Comparison of ENCODE assay signal across 11 mouse cellular contexts in the genomic region with DNA sequence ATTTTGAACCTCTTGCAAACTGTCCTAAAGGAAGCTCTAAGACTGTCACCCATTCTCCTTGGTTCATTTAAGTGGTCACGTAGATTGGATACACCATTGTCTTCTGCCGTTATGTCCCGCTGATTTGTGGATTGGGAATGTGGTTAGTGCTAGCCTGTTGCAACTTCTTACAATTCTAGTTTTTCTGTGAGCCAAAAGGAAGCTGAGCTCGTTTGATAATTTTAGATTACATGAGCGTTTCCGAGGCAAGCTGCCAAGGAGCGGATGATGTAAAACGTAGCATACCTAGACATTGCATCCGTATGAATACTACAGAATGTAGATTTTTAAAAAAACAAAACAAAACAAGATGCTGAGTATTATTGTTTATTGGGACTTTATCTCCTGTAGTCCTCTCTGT. TPM values are rescaled to one million over a fixed set of nuclear protein-coding genes. Genes with fewer than 3 reads are reported as not detected.
DNase-seq lines count a peak whose midpoint lies in the region; ATAC-seq lines count a peak whose summit lies in the region.
"Had no signal": no experiment of that assay in that cellular context is flagged by ENCODE, and none has a peak within 500 bp of the region (broad histone marks: within the 10 kb centered on the region; RNA-seq: fewer than 3 reads in every experiment).

No protein-coding gene starts in this region.

- no peak overlapping the region for H3K4me3 ChIP-seq in midbrain, embryonic 10.5 days
- H3K4me3 ChIP-seq: heart, adult 2 months; midbrain, embryonic 12.5 days had no signal

- DNase-seq in adrenal gland, postnatal 25 days = peak; percentile 7
- no peak for DNase-seq in adrenal gland, postnatal 4 days (ENCODE audit: low spot score in 2 of 2)
- peak; percentile 39 to 54 for DNase-seq in left cerebral cortex, postnatal 14 days (ENCODE audit: low spot score in 2 of 2)
- DNase-seq in left cerebral cortex, adult 8-10 months (ENCODE audit: low spot score in 2 of 2) = no peak
- DNase-seq in kidney, postnatal 36 days = peak; percentile 17 to 56
- DNase-seq in thymus, adult 18-20 months = no peak
- DNase-seq in midbrain, embryonic 10.5 days (ENCODE audit: low spot score) = no peak

- ATAC-seq in megakaryocyte progenitor cell, adult 5-6 weeks (replicated peaks; ENCODE audit: poor library complexity) = peak; percentile 78

- 84% methylated on average over 9 of the region's 9 CpGs for WGBS in midbrain, embryonic 10.5 days

- H3K4me1 ChIP-seq in midbrain, embryonic 10.5 days = no peaks in the 10 kb centered on the region
- H3K4me1 ChIP-seq: midbrain, embryonic 12.5 days had no signal

- intact Hi-C loops in left cerebral cortex, postnatal 14 days (cut with DNase I) = no loop called here

- no peaks in the 10 kb centered on the region for H3K36me3 ChIP-seq in midbrain, embryonic 10.5 days
- H3K36me3 ChIP-seq: midbrain, embryonic 12.5 days had no signal

- no peak overlapping the region for H3K27ac ChIP-seq in midbrain, embryonic 10.5 days (replicated peaks)
- H3K27ac ChIP-seq: heart, adult 2 months; midbrain, embryonic 12.5 days had no signal

- H3K9me3 ChIP-seq in midbrain, embryonic 10.5 days (replicated peaks) = no peaks in the 10 kb centered on the region
- H3K9me3 ChIP-seq: midbrain, embryonic 12.5 days had no signal

- H3K27me3 ChIP-seq in midbrain, embryonic 10.5 days (ENCODE audit: low read depth, poor library complexity, severe bottlenecking) = no peaks in the 10 kb centered on the region
- H3K27me3 ChIP-seq: midbrain, embryonic 12.5 days had no signal

RNA-seq across cellular contexts. Expression of a gene that starts 17.3 kb away (rescaled TPM):
- total RNA-seq in adrenal gland, postnatal 25 days (2021) = 8.9 and 11.1 TPM in 2 replicates
- 10 to 100 TPM; 19.9 to 22.8 TPM for total RNA-seq in adrenal gland, postnatal 4 days (2021)
- 1 to 10 TPM; 8.5 to 8.7 TPM for total RNA-seq in left cerebral cortex, postnatal 14 days (2021)
- 10 to 100 TPM in 2 of 4 experiments, 1 to 10 TPM in 2; 6.6 to 15.3 (median 9.3) TPM for total RNA-seq in left cerebral cortex, adult 8-10 months (2022)
- total RNA-seq in megakaryocyte progenitor cell, adult 5-6 weeks (2015) = 524 and 595 TPM in 2 replicates
- total RNA-seq in megakaryocyte progenitor cell, adult 5-6 weeks (2017) = 311 and 321 TPM in 2 replicates
- 26.4 and 28.7 TPM in 2 replicates for polyA plus RNA-seq in midbrain, embryonic 10.5 days (2016; fragmentation: Nextera tagmentation; extraction: Ambion mirVana)

RNA-seq across cellular contexts. Expression of a gene that starts 17.5 kb away (rescaled TPM):
- total RNA-seq in adrenal gland, postnatal 25 days (2021) = not detected in 2 replicates
- under 1 TPM in 1 of 2 experiments, not detected in 1; 0.11 TPM for total RNA-seq in adrenal gland, postnatal 4 days (2021)
- under 1 TPM in 1 of 2 experiments, not detected in 1; 0.18 TPM for total RNA-seq in left cerebral cortex, postnatal 14 days (2021)
- total RNA-seq in left cerebral cortex, adult 8-10 months (2022) = not detected
- 0.12 and 0.27 TPM in 2 replicates for total RNA-seq in megakaryocyte progenitor cell, adult 5-6 weeks (2015)
- 0.17 TPM in 1 of 2 replicates, not detected in the other for total RNA-seq in megakaryocyte progenitor cell, adult 5-6 weeks (2017)
- polyA plus RNA-seq in midbrain, embryonic 10.5 days (2016; fragmentation: Nextera tagmentation; extraction: Ambion mirVana) = 0.17 and 0.19 TPM in 2 replicates
- total RNA-seq: heart, adult 2 months had no signal
- polyA plus RNA-seq: neural tube, embryonic 14.5 days had no signal

Comparison
In these comparisons a context has a peak if more than half of its experiments do, and no peak if none do; other contexts are left out.
1. DNase-seq: peak in adrenal gland, postnatal 25 days (single experiment), left cerebral cortex, postnatal 14 days (2 of 2) and kidney, postnatal 36 days (2 of 2); none in adrenal gland, postnatal 4 days (0 of 2), left cerebral cortex, adult 8-10 months (0 of 2), thymus, adult 18-20 months (0 of 2) and midbrain, embryonic 10.5 days (single experiment).
2. RNA of a gene that starts 17.3 kb away (total RNA-seq): 311 to 595 TPM in megakaryocyte progenitor cell, adult 5-6 weeks; 19.9 to 22.8 TPM in adrenal gland, postnatal 4 days, 6.6 to 15.3 TPM in left cerebral cortex, adult 8-10 months, 8.9 to 11.1 TPM in adrenal gland, postnatal 25 days and 8.5 to 8.7 TPM in left cerebral cortex, postnatal 14 days; every median in the first group is over 10 times any median in the second.